Mouse (Mus musculus) kidney, embryonic 16.5 days (tissue): ENCODE data around the gene Olfr689. TPM values are rescaled to one million over a fixed set of nuclear protein-coding genes. Genes with fewer than 3 reads are reported as not detected.
"Not testable (repeated sequence)": the region's sequence is repeated elsewhere in the genome, so short reads cannot be mapped to it uniquely, and the experiment has no call there.

Source experiments
- ATAC-seq: fragments of 200-750 bp; cut with Nextera tagmentation; 2 replicates; pipeline ENCODE4 v1.8.0; 2017; ENCODE audit warnings: moderate TSS enrichment; ENCODE audit not compliant: low FRiP score, low TSS enrichment
- H3K27ac ChIP-seq: fragments of 300-500 bp; sonication (generic); 2 replicates; pipeline ENCODE4 v1.5.1; 2014; ENCODE audit warnings: low read length
- H3K27me3 ChIP-seq: fragments of 300-500 bp; sonication (generic); 2 replicates; pipeline ENCODE4 v1.6.1; 2014; ENCODE audit warnings: low read length, control low read depth, mixed read lengths; ENCODE audit not compliant: insufficient read depth
- H3K36me3 ChIP-seq: fragments of 300-500 bp; sonication (generic); 2 replicates; pipeline ENCODE4 v1.6.1; 2014; ENCODE audit warnings: low read length, control low read depth, mixed read lengths; ENCODE audit not compliant: insufficient read depth
- H3K4me1 ChIP-seq: fragments of 300-500 bp; sonication (generic); 2 replicates; pipeline ENCODE4 v1.6.1; 2014; ENCODE audit warnings: low read length, control low read depth, mixed read lengths; ENCODE audit not compliant: insufficient read depth
- H3K4me2 ChIP-seq: fragments of 300-500 bp; sonication (generic); replicated peaks from 2 replicates; pipeline ENCODE4 v1.6.1; 2014; ENCODE audit warnings: low read depth, low read length
- H3K4me3 ChIP-seq: fragments of 300-500 bp; sonication (generic); 2 replicates; pipeline ENCODE4 v1.5.1; 2014; ENCODE audit warnings: mild to moderate bottlenecking, low read length
- H3K9ac ChIP-seq: fragments of 300-500 bp; sonication (generic); replicated peaks from 2 replicates; pipeline ENCODE4 v1.6.1; 2014; ENCODE audit warnings: low read length
- H3K9me3 ChIP-seq: fragments of 300-500 bp; sonication (generic); 2 replicates; pipeline ENCODE4 v1.6.1; 2016; ENCODE audit warnings: low read length, control low read depth
- WGBS: fragments of 180-500 bp; shearing (Covaris S2); extraction: QIAGEN DNeasy Blood & Tissue Kit; methylation state at CpG from one replicate; pipeline ENCODE4 v1.1.7; 2014; 5-methylcytosine and 5-hydroxymethylcytosine counted together
- polyA plus RNA-seq: library from polyadenylated mRNA; unstranded; fragments of >200 nt; fragmentation: Nextera tagmentation; extraction: Ambion mirVana; gene quantifications from 2 replicates; pipeline ENCODE4 v1.2.1, GENCODE M21; 2015

The Olfr689 gene
- not detected in 2 replicates for polyA plus RNA-seq

DNA sequence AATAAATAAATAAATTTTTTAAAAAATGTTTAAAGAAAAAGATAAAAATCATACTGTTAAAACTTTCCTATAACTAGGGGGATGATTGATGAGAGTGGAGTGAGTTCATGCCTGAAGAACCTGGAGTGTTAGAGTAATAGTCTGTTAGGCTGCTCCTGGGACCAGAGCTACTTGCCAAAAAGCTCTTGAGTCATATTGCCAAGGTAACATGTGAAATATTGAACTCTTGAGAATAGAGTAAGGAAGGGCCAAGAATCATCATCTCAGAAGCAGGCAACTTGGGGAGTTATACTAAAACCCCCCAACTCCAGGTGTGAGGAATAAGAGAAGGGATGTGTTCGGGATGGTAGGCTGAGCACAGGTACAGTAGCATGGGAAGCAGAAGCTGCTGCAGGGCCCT, at the start of gene Olfr689:
Gene Olfr689 (plus strand): TSS at position 301 of the 400 bp plus-strand sequence.
- H3K9ac ChIP-seq: no peak within 1 kb of the TSS
- no peak within 1 kb of the TSS for H3K4me3 ChIP-seq
- ATAC-seq: no peak
- no peaks in the 10 kb centered on the region for H3K27me3 ChIP-seq
- H3K9me3 ChIP-seq: no peaks in the 10 kb centered on the region
- no peak within 1 kb of the TSS for H3K27ac ChIP-seq
- H3K36me3 ChIP-seq: no peaks in the 10 kb centered on the region
- no peak within 1 kb of the TSS for H3K4me2 ChIP-seq
- 76% methylated on average over 1 of the region's 1 CpGs for WGBS
- no peaks in the 10 kb centered on the region for H3K4me1 ChIP-seq

DNA sequence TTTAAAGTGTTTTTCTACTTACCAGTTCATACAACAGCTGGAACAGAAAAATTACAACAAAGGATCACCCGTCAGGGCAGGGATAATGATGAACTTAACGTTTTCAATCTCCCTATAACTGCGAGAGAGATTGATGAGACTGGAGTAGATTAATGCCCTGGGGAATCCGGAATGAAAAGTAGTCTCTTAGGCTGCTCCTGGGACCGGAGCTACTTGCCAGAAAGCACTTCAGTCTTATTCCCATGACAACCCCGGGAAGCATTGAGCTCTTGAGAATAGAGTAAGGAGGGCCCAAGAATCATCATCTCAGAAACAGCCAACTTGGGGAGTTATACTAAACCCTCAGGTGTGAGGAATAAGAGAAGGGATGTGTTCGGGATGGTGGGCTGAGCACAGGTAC, 38.5 kb upstream of the Olfr689 start:
- Histone ChIP-seq H3K4me3 (no peak overlapping the region), H3K27ac (no peak overlapping the region), H3K4me2 (no peak overlapping the region), H3K9me3 (no peaks in the 10 kb centered on the region), H3K4me1 (no peaks in the 10 kb centered on the region), H3K36me3 (no peaks in the 10 kb centered on the region), H3K27me3 (no peaks in the 10 kb centered on the region), H3K9ac (no peak overlapping the region)
- 71% methylated on average over 7 of the region's 7 CpGs for WGBS
- no peak for ATAC-seq

DNA sequence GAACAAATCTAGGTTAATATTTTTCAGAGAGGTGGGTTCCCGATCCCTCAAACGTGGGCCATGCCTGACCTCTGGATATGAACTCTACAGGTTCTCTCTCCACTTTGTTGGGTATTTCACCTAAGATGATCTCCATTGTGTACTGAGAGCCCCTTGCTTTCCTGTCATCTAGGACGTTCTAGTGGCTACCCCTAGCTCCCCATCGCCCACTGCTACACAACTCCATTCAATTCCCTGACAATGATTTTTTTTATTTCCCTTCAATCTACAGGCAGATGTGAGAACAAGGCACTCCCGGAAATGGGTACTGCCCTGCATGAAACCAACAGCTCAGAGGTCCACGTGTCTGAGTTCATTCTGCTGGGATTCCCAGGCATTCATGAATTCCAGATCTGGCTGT, 23.2 kb upstream of the Olfr689 start, which contains the start of gene Olfr688:
Gene Olfr688 (plus strand): TSS at position 301 of the 400 bp plus-strand sequence.
- Histone ChIP-seq H3K4me3 (no peak within 1 kb of the TSS), H3K27me3 (no peaks in the 10 kb centered on the region), H3K9me3 (no peaks in the 10 kb centered on the region), H3K27ac (no peak within 1 kb of the TSS), H3K4me2 (no peak within 1 kb of the TSS), H3K36me3 (no peaks in the 10 kb centered on the region), H3K4me1 (no peaks in the 10 kb centered on the region), H3K9ac (no peak within 1 kb of the TSS)
- ATAC-seq: no peak
- WGBS: 80% methylated on average over 6 of the region's 6 CpGs

DNA sequence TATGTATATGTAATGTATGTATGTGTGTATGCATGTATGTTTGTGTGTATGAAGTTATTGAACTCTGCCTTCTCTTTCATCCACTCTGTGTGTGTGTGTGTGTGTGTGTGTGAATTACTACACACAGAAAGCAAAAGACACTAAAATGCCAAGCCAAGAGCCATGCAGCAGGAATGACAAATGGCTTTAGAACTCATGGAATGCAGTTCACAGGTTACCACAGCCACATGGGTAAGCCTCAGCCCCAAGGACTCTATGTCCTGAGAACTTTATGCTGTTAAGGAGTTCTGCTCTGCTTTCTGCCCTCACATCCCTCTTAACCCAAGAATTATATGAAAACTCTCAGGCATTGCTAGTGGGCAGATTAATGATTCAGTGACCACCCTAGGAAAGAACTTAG, 20.9 kb upstream of the Olfr689 start:
- Histone ChIP-seq H3K4me1 (no peaks in the 10 kb centered on the region), H3K4me2 (no peak overlapping the region), H3K36me3 (no peaks in the 10 kb centered on the region), H3K27ac (no peak overlapping the region), H3K9me3 (no peaks in the 10 kb centered on the region), H3K27me3 (no peaks in the 10 kb centered on the region), H3K4me3 (no peak overlapping the region), H3K9ac (no peak overlapping the region)
- no peak for ATAC-seq

DNA sequence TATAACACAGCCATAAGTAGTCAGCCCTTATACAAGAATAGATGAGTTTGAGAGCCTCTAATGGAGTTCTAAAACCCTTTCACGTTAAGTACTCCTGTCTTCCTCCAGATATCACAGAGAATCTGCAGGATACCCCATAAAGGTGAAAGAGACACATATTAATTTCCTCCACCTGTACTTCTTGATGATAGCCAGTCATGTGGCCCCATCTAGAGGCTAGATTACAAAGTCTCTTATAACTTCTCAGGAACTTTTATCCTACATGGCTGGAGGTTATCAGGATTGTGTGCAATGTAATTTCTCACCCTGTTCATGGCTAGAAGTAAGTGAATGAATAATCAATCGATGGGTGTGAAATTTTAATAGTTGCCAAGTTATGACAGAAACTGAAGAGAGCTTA, 14.3 kb downstream of the Olfr689 start:
- no peak overlapping the region for H3K27ac ChIP-seq
- no peak for ATAC-seq
- H3K4me3 ChIP-seq: no peak overlapping the region
- no peaks in the 10 kb centered on the region for H3K27me3 ChIP-seq
- no peaks in the 10 kb centered on the region for H3K9me3 ChIP-seq
- 70% methylated on average over 2 of the region's 2 CpGs for WGBS
- no peak overlapping the region for H3K9ac ChIP-seq
- H3K36me3 ChIP-seq: no peaks in the 10 kb centered on the region
- H3K4me1 ChIP-seq: no peaks in the 10 kb centered on the region
- H3K4me2 ChIP-seq: no peak overlapping the region

DNA sequence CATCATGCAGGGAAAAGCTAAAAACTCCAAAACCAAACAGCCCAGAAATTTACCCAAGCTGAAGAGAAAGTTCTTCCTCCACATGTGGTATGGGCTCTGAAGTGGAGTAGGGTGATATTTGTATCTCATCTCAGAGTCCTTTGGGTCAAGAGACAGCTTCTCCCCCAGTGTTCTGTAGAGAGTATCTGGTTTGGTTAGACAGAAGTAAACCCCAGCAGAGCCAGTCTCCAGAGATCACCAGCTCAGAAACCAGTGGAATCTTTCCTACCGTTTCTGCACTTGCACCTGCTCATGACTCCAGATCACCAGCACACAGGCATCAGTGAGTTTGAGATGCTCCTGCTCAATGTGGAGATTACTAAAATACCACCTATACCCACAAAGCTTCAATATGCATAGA, 23.0 kb downstream of the Olfr689 start, which contains the start of gene Olfr690:
Gene Olfr690 (minus strand): TSS at position 101 of the 400 bp plus-strand sequence.
- no peak within 1 kb of the TSS for H3K4me3 ChIP-seq
- ATAC-seq: no peak
- no peak within 1 kb of the TSS for H3K27ac ChIP-seq
- H3K9me3 ChIP-seq: no peaks in the 10 kb centered on the region
- H3K27me3 ChIP-seq: no peaks in the 10 kb centered on the region
- no peak within 1 kb of the TSS for H3K4me2 ChIP-seq
- no peaks in the 10 kb centered on the region for H3K36me3 ChIP-seq
- H3K9ac ChIP-seq: no peak within 1 kb of the TSS
- 84% methylated on average over 1 of the region's 1 CpGs for WGBS
- no peaks in the 10 kb centered on the region for H3K4me1 ChIP-seq

DNA sequence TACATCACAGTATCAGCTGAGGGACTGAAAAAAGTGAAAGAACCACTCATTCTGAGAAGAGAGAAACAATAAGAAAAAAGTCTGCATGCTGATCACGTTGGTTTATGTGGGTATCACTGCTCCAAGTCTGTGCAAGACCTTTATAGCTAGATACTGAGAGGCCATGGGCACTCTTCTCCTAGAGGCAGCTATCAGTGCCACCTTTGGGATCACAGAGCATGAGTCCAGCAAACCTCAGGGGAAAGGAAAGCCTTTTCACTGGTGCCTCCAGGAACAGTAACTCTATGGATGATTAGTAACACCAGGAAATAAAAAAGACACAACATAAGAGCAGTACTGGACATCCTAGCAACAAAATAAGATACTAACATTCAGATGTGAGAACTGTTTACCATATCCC, 31.2 kb downstream of the Olfr689 start, which contains the start of gene Olfr691:
Gene Olfr691 (minus strand): TSS at position 101 of the 400 bp plus-strand sequence.
- Histone ChIP-seq H3K27me3 (no peaks in the 10 kb centered on the region), H3K9me3 (no peaks in the 10 kb centered on the region), H3K36me3 (no peaks in the 10 kb centered on the region), H3K9ac (no peak within 1 kb of the TSS), H3K4me2 (no peak within 1 kb of the TSS), H3K4me1 (no peaks in the 10 kb centered on the region), H3K4me3 (no peak within 1 kb of the TSS), H3K27ac (no peak within 1 kb of the TSS)
- 55% methylated on average over 1 of the region's 1 CpGs for WGBS
- ATAC-seq: no peak

DNA sequence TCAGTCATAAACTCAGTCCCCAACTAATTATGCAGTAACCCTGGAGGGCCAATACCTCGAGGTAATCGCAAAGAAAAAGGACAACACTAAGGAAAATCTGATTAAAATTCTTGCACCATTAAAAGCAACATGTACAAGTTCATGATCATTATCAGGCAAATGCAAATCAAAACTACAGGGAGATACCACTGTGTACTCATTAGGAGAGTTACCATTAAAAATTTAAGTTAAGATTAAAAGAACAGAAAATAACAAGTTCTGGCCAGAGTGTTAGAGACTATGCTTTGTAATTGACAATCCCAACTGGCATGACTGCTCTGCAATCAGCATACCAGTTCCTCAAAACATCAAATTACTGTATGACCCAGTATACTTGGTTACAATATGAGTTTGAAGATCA, 31.8 kb downstream of the Olfr689 start:
- H3K4me3 ChIP-seq: no peak overlapping the region
- H3K9ac ChIP-seq: no peak overlapping the region
- H3K4me1 ChIP-seq: no peaks in the 10 kb centered on the region
- H3K27ac ChIP-seq: no peak overlapping the region
- H3K9me3 ChIP-seq: no peaks in the 10 kb centered on the region
- no peaks in the 10 kb centered on the region for H3K36me3 ChIP-seq
- H3K27me3 ChIP-seq: no peaks in the 10 kb centered on the region
- 68% methylated on average over 2 of the region's 2 CpGs for WGBS
- no peak overlapping the region for H3K4me2 ChIP-seq
- ATAC-seq: no peak

DNA sequence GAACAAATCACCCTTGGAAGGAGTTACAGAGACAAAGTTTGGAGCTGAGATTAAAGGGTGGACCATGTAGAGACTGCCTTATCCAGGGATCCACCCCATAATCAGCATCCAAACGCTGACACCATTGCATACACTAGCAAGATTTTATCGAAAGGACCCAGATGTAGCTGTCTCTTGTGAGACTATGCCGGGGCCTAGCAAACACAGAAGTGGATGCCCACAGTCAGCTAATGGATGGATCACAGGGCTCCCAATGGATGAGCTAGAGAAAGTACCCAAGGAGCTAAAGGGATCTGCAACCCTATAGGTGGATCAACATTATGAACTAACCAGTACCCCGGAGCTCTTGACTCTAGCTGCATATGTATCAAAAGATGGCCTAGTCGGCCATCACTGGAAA, 45.1 kb downstream of the Olfr689 start:
- H3K4me1 ChIP-seq, H3K9me3 ChIP-seq, H3K4me3 ChIP-seq, H3K27me3 ChIP-seq, H3K36me3 ChIP-seq, H3K27ac ChIP-seq, H3K4me2 ChIP-seq, H3K9ac ChIP-seq, ATAC-seq: not testable (repeated sequence)
- WGBS: no CpG with 5 or more reads among the region's 5 CpGs

DNA sequence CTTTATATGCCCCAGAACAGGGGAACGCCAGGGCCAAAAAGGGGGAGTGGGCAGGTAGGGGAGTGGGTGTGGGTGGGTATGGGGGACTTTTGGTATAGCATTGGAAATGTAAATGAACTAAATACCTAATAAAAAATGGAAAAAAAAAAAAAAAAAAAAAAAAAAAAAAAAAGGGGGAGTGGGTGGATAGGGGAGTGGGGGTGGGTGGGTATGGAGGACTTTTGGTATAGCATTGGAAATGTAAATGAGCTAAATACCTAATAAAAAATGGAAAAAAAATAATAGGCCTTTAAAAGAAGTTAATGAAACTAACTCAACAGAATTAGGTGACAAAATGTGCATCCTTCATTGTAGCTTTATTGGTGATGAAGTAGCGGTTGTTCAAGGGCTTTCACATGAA, 45.5 kb downstream of the Olfr689 start:
- 96% methylated on average over 1 of the region's 2 CpGs for WGBS
- not testable (repeated sequence) for ATAC-seq

More for the DNA sequence above, 45.5 kb downstream of the Olfr689 start:
- not testable (repeated sequence) for H3K4me2 ChIP-seq, H3K4me1 ChIP-seq, H3K36me3 ChIP-seq, H3K27me3 ChIP-seq, H3K9me3 ChIP-seq, H3K9ac ChIP-seq, H3K4me3 ChIP-seq, H3K27ac ChIP-seq
